Mouse (Mus musculus) liver, embryonic 12.5 days (tissue): ENCODE data around the gene Ppp5c. TPM values are rescaled to one million over a fixed set of nuclear protein-coding genes. Genes with fewer than 3 reads are reported as not detected.

Experiments used
- ATAC-seq: fragments of 200-750 bp; cut with Nextera tagmentation; 2 replicates; pipeline ENCODE4 v1.8.0; 2017; ENCODE audit warnings: moderate number of reproducible peaks, mild to moderate bottlenecking, moderate library complexity
- H3K27ac ChIP-seq: fragments of 300-500 bp; sonication (generic); 2 replicates; pipeline ENCODE4 v1.5.1; 2016; ENCODE audit warnings: mild to moderate bottlenecking
- H3K27me3 ChIP-seq: fragments of 300-500 bp; sonication (generic); replicated peaks from 2 replicates; pipeline ENCODE4 v1.6.1; 2016; ENCODE audit warnings: mild to moderate bottlenecking, moderate library complexity
- H3K36me3 ChIP-seq: fragments of 300-500 bp; sonication (generic); 2 replicates; pipeline ENCODE4 v1.6.1; 2016; ENCODE audit warnings: mild to moderate bottlenecking, moderate library complexity
- H3K4me1 ChIP-seq: fragments of 300-500 bp; sonication (generic); 2 replicates; pipeline ENCODE4 v1.6.1; 2016
- H3K4me2 ChIP-seq: fragments of 300-500 bp; sonication (generic); 2 replicates; pipeline ENCODE4 v1.6.1; 2016; ENCODE audit warnings: mild to moderate bottlenecking, moderate library complexity
- H3K4me3 ChIP-seq: fragments of 300-500 bp; sonication (generic); 2 replicates; pipeline ENCODE4 v1.5.1; 2016; ENCODE audit warnings: mild to moderate bottlenecking, moderate library complexity
- H3K9ac ChIP-seq: fragments of 300-500 bp; sonication (generic); 2 replicates; pipeline ENCODE4 v1.6.1; 2016; ENCODE audit warnings: mild to moderate bottlenecking, moderate library complexity
- H3K9me3 ChIP-seq: fragments of 300-500 bp; sonication (generic); replicated peaks from 2 replicates; pipeline ENCODE4 v1.6.1; 2016; ENCODE audit warnings: mild to moderate bottlenecking, moderate library complexity
- WGBS: fragments of 180-500 bp; shearing (Covaris S2); methylation state at CpG from one replicate; pipeline ENCODE4 v1.1.7; 2016; ENCODE audit not compliant: insufficient replicate concordance; 5-methylcytosine and 5-hydroxymethylcytosine counted together
- polyA plus RNA-seq: library from polyadenylated mRNA; unstranded; fragments of >200 nt; fragmentation: Nextera tagmentation; extraction: Ambion mirVana; gene quantifications from 2 replicates; pipeline ENCODE4 v1.2.1, GENCODE M21; 2016

The Ppp5c gene
- polyA plus RNA-seq, 1 experiment from 2014 or later = 75.2 TPM

- Histone ChIP-seq H3K4me1 (peaks cover 74% of the 10 kb centered on the region), H3K4me2 (peak overlapping the region; percentile 89), H3K4me3 (peak overlapping the region; percentile 89; the same call in 1 of the 2 replicates), H3K9ac (peak overlapping the region; percentile 18), H3K27me3 (no peaks in the 10 kb centered on the region), H3K27ac (peak overlapping the region; percentile 83), H3K36me3 (peaks cover 58% of the 10 kb centered on the region), H3K9me3 (no peaks in the 10 kb centered on the region)
- no peak for ATAC-seq
- WGBS = 57% methylated on average over 10 of the region's 10 CpGs
Measured at GRCm38 (mm10) chr7:17024814-17025504, 2.8 kb downstream of the Ppp5c start.

DNA sequence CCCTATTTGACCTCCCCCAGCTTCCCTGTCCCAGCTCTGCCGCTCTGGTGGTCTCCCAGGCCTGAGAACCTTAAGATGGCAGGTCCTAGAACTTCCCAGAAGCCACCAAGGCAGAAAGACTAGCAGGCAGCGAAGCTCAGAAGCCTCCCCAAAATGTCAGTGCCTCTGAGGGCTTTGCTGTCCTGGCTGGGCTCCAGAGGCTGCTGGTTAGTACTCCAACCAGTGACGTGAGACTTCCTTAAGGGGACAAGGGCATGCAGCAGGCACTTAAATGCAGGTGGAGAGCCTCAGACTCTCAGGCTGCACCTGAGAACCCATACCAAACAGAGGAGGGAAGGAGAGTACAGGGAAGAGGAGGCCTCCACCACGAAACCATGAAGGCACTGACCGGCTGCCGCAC lies 3.6 kb downstream of the Ppp5c start:
- WGBS = 84% methylated on average over 6 of the region's 6 CpGs
- Histone ChIP-seq H3K9ac (peak overlapping the region; percentile 1; the same call in 1 of the 2 replicates), H3K9me3 (no peaks in the 10 kb centered on the region), H3K4me1 (peaks cover 81% of the 10 kb centered on the region), H3K27ac (peak overlapping the region; percentile 55), H3K4me3 (no peak overlapping the region), H3K4me2 (peak overlapping the region; percentile 33), H3K27me3 (no peaks in the 10 kb centered on the region), H3K36me3 (peaks cover 67% of the 10 kb centered on the region)
- no peak for ATAC-seq

GRCm38 (mm10) chr7:17023701-17024100 lies 4.0 kb downstream of the Ppp5c start:
- Histone ChIP-seq H3K27ac (peak overlapping the region; percentile 55), H3K9me3 (no peaks in the 10 kb centered on the region), H3K27me3 (no peaks in the 10 kb centered on the region), H3K4me1 (peaks cover 77% of the 10 kb centered on the region), H3K4me3 (no peak overlapping the region), H3K4me2 (peak overlapping the region; percentile 18), H3K9ac (peak overlapping the region; percentile 1; the same call in 1 of the 2 replicates), H3K36me3 (peaks cover 71% of the 10 kb centered on the region)
- no peak for ATAC-seq
- WGBS = 59% methylated on average over 4 of the region's 4 CpGs

DNA sequence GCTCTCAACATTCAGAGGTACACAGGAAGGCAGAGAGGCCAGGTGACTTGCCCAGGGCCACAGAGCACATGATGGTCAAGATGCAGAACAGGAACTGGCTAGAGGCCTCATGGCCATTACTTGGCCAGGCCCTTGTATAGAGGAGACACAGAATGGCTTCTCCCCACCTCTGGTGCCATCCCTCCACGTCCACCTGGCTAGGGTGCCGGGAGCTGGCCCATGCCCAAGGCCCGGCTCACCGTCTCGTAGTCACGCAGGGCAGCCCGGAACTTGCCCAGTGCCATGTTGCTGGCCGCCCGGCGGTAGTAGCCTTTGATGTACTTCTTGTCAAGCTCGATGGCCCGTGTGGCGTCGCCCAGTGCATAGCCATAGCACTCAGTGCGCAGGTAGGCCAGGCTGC lies 5.5 kb downstream of the Ppp5c start:
- H3K9ac ChIP-seq = no peak overlapping the region
- peaks cover 83% of the 10 kb centered on the region for H3K36me3 ChIP-seq
- no peaks in the 10 kb centered on the region for H3K9me3 ChIP-seq
- no peaks in the 10 kb centered on the region for H3K27me3 ChIP-seq
- no peak overlapping the region for H3K27ac ChIP-seq
- H3K4me3 ChIP-seq = no peak overlapping the region
- WGBS = 92% methylated on average over 15 of the region's 15 CpGs
- ATAC-seq = no peak
- peaks cover 79% of the 10 kb centered on the region for H3K4me1 ChIP-seq
- H3K4me2 ChIP-seq = no peak overlapping the region

DNA sequence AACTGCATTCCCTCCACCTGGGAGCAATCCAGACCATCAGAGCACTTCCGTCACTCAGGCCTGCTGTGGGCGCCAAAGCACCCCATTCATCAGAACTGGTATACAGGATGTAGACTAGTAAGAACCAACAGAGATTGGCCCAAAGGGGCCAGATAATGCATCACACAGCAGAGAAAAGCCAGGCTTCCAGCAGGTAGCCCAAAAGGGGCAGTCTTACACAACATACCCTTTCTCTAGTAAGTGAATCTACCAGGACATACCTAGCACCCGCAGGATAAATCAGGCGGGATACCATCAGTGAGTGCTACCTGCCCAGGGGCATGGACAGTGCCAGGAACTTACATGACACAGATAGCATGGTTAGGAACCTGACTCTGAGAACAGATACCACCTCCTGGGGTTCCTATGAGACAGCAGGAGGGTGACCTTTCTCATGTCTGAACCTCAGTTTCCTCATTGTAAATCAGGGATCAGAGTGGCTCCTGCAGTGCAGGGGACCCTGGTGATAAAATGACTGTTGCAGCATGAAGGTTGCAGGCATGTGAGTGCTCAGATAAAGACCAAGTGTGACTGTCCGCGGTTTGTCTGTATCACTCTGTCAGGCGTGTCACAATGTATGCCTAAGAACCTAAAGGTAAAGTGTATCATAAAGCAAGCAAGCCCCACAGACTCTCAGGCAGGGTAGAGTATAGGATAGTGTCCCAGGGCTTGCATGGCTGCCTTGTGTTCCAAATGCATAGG lies 8.1 kb downstream of the Ppp5c start:
- no peak for ATAC-seq
- peaks cover 58% of the 10 kb centered on the region for H3K4me1 ChIP-seq
- H3K36me3 ChIP-seq = peaks cover 96% of the 10 kb centered on the region
- H3K4me3 ChIP-seq = no peak overlapping the region
- no peaks in the 10 kb centered on the region for H3K27me3 ChIP-seq
- no peaks in the 10 kb centered on the region for H3K9me3 ChIP-seq
- WGBS = 67% methylated on average over 7 of the region's 7 CpGs
- H3K27ac ChIP-seq = no peak overlapping the region
- no peak overlapping the region for H3K4me2 ChIP-seq
- H3K9ac ChIP-seq = no peak overlapping the region

DNA sequence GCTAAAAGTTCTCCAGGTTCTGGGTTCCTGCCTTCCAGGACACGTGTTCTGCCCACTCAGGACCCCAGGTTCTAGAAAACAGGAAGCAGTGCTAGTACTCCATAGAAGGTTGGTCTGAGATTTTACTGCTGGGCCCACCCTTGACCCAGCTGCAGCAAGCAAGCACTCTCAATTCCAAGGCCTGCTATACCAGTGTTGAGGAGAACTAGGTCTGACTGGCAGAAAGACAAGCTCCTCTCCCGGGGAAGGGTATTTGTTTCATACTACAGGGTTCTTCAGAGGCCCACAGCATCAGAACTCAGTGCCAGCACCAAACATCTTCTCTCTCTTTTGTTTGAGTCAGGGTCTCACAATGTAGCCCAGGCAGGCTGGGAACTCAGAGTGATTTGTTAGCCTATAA lies 9.8 kb downstream of the Ppp5c start:
- peaks cover 96% of the 10 kb centered on the region for H3K36me3 ChIP-seq
- H3K9me3 ChIP-seq = no peaks in the 10 kb centered on the region
- no peaks in the 10 kb centered on the region for H3K27me3 ChIP-seq
- H3K4me1 ChIP-seq = peaks cover 41% of the 10 kb centered on the region
- H3K27ac ChIP-seq = no peak overlapping the region
- H3K4me3 ChIP-seq = no peak overlapping the region
- no peak overlapping the region for H3K9ac ChIP-seq
- no peak overlapping the region for H3K4me2 ChIP-seq
- ATAC-seq = no peak
- 62% methylated on average over 2 of the region's 2 CpGs for WGBS

- H3K36me3 ChIP-seq = peaks cover 96% of the 10 kb centered on the region
Measured at GRCm38 (mm10) chr7:17017036-17017435, 10.7 kb downstream of the Ppp5c start.

GRCm38 (mm10) chr7:17015381-17015780 lies 12.3 kb downstream of the Ppp5c start:
- Histone ChIP-seq H3K4me3 (no peak overlapping the region), H3K4me1 (peaks cover 22% of the 10 kb centered on the region), H3K36me3 (peaks cover 96% of the 10 kb centered on the region), H3K9me3 (no peaks in the 10 kb centered on the region), H3K9ac (no peak overlapping the region), H3K4me2 (no peak overlapping the region), H3K27ac (no peak overlapping the region), H3K27me3 (no peaks in the 10 kb centered on the region)
- 81% methylated on average over 6 of the region's 6 CpGs for WGBS
- no peak for ATAC-seq

More at GRCm38 (mm10) chr7:17017036-17017435, 10.7 kb downstream of the Ppp5c start:
- no peak overlapping the region for H3K4me3 ChIP-seq
- WGBS = 81% methylated on average over 1 of the region's 1 CpGs
- peaks cover 39% of the 10 kb centered on the region for H3K4me1 ChIP-seq
- no peak overlapping the region for H3K27ac ChIP-seq
- no peak overlapping the region for H3K9ac ChIP-seq
- H3K9me3 ChIP-seq = no peaks in the 10 kb centered on the region
- peak; percentile 40; the same call in 1 of the 2 replicates for ATAC-seq
- no peak overlapping the region for H3K4me2 ChIP-seq
- H3K27me3 ChIP-seq = no peaks in the 10 kb centered on the region

GRCm38 (mm10) chr7:17011909-17012590 lies 15.7 kb downstream of the Ppp5c start:
- no peak overlapping the region for H3K4me3 ChIP-seq
- ATAC-seq = no peak
- no peak overlapping the region for H3K9ac ChIP-seq
- no peak overlapping the region for H3K4me2 ChIP-seq
- H3K27me3 ChIP-seq = no peaks in the 10 kb centered on the region
- 0 out of 2 replicates have a peak, but pooled peaks cover 3% of the 10 kb centered on the region for H3K4me1 ChIP-seq
- H3K27ac ChIP-seq = no peak overlapping the region
- H3K9me3 ChIP-seq = no peaks in the 10 kb centered on the region
- WGBS = 83% methylated on average over 7 of the region's 7 CpGs
- peaks cover 100% of the 10 kb centered on the region for H3K36me3 ChIP-seq

GRCm38 (mm10) chr7:17010010-17010347 lies 17.7 kb downstream of the Ppp5c start:
- 79% methylated on average over 5 of the region's 5 CpGs for WGBS
- H3K36me3 ChIP-seq = peaks cover 100% of the 10 kb centered on the region
- ATAC-seq = no peak

GRCm38 (mm10) chr7:17009326-17010009 lies 18.3 kb downstream of the Ppp5c start:
- WGBS = 74% methylated on average over 16 of the region's 16 CpGs
- Histone ChIP-seq H3K27ac (no peak overlapping the region), H3K4me2 (no peak overlapping the region), H3K4me3 (no peak overlapping the region), H3K36me3 (peaks cover 100% of the 10 kb centered on the region), H3K9ac (no peak overlapping the region), H3K9me3 (no peaks in the 10 kb centered on the region), H3K4me1 (0 out of 2 replicates have a peak, but pooled peaks cover 4% of the 10 kb centered on the region), H3K27me3 (no peaks in the 10 kb centered on the region)
- no peak for ATAC-seq

More at GRCm38 (mm10) chr7:17010010-17010347, 17.7 kb downstream of the Ppp5c start:
- Histone ChIP-seq H3K27ac (no peak overlapping the region), H3K4me1 (0 out of 2 replicates have a peak, but pooled peaks cover 2% of the 10 kb centered on the region), H3K9me3 (no peaks in the 10 kb centered on the region), H3K4me2 (no peak overlapping the region), H3K27me3 (no peaks in the 10 kb centered on the region), H3K9ac (no peak overlapping the region), H3K4me3 (no peak overlapping the region)
